Mouse (Mus musculus) cerebellum, adult 18-20 months (tissue): ENCODE data around the gene Gm49601.
A peak's percentile ranks its signal among the peaks of the same experiment; 100 is the strongest.

Source experiments
- DNase-seq, 2 experiments: peaks; one replicate each; pipeline ENCODE4 v3.0.0; 2021

Gene Gm49601

DNA sequence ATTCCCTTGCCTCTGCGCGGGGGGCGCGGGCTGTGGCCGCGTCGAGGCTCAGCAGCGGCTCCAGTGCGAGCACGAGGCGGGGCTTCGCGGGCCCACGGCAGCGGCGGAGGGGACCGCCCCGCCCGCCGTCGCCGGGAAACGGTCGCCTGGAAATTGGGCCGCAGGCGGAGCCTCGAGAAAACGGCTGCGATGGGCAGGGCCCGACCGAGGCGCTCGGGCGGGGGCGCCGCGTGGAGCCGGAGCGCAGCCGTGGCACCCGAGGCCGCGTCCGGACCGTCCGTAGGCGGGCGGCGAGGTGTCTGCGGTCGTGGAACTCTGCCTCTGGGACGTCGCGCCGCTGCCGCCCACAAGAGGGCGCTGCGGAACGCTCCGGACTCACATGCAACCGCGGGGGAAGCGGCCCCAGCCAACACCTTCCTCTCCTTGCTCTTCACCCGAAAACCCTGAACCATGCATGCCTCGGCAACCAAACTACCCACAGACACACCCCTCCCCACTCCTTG lies at the start of gene Gm49601:
Gene Gm49601 (minus strand): TSS at position 52 of the 503 bp plus-strand sequence.
- DNase-seq: peak; percentile 87 to 96

DNA sequence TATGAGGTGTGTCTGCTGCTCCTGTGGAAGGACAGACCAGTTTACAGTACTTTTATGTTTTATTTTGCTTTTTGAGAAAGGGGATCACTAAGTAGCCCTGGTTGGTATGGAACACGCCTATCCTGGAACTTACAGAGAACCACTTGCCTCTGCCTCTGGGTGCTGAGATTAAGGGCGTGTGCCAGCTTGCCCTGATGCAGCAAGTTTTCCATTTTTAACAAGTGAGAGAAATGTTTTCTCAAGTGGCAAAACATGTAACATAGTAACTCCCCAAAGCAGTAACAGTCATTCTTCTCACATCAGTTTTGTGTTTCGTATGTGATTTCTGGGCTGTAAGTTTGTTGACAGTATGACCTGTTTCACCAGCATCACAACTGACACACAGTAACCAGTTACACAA lies 46.8 kb upstream of the Gm49601 start:
- DNase-seq: no peak

DNA sequence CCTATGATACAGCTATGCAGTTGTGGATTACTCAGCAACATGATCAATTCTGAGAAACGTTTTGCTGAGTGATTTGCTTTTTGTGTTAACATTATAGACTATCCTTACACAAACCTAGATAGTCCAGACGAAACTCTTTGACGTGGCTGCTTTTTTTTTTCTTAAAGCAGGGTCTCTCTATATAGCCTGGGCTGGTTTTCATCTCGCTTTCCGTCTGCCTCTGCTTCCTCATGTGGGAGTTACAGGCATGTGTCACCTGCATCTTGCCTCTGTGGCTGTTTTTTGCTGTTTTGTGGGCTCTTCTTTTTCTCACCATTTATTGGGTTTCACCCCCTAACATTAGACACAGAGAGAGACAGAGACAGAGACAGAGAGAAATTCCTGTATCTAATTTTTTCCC lies 45.8 kb upstream of the Gm49601 start:
- DNase-seq: no peak

DNA sequence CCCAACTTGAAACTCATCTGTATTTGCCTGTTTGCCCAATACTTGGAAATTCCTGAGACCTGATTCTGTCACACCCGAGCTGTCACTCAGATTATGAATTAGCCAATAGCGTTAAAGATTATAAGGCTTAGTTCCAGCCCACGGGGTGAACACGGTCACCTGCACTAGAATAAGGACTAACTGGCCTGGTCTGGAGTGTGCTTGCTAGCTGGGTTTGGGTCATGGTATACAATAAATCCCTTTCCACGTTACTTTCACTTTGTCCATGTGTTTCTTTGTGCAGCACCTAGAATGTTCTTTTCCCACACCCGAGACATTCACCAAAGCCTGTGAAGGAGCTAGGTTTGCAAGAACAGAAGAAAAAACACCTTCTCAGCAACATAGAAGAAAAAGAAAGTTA lies 43.7 kb upstream of the Gm49601 start:
- no peak for DNase-seq

DNA sequence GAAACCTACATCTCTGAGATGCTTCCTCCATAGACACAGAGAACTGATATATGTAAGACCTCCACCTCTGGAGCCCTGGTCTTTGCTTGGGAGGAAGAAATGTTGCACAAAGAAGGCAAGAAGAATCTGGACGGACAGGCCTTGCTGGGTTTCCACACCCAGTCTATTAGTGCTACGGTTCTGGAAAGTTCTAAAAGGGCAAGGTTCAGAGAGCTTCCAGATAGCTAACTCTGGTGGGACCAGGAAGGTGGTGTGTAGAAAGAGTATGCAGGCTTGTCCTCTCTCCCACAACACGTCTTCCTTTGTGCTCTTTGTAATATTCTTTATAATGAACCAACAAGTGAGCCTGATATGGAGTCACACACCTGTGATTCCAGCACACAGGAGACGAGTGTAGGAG lies 32.4 kb upstream of the Gm49601 start:
- no peak for DNase-seq

DNA sequence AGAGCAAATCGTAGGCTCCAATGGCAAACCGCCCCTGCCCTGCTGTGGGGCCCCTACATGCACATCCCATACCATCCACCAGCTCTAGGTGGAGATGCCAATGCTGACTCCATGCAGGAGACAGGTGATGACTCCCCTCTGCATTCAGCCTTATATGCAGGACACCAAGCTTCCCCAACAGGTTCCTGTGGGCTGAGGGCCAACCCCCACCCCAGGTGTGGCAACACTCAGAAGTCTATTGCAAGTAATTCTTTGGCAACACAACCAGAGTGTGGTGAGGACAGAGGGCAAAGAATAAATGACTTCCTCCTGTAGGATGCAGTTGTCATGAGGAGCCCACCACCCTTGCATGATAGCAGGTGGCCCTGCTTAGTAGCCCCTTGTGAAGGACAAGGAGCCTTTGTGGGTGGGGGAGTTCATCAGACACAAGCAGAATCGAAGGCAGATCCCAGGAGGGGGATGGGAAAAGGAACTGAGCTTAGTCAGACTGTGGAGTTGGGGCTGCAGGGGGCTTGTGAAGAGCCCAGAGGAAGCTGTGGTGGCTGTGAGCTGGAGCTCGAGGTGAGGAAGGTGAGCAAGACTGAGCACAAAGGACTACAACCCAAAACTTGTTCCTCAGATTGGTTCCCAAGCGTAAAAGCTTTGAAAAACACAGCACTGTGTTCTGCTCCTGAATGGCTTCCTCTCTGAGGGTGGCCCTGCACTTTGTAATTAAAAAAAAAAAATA lies 29.3 kb upstream of the Gm49601 start:
- no peak for DNase-seq

DNA sequence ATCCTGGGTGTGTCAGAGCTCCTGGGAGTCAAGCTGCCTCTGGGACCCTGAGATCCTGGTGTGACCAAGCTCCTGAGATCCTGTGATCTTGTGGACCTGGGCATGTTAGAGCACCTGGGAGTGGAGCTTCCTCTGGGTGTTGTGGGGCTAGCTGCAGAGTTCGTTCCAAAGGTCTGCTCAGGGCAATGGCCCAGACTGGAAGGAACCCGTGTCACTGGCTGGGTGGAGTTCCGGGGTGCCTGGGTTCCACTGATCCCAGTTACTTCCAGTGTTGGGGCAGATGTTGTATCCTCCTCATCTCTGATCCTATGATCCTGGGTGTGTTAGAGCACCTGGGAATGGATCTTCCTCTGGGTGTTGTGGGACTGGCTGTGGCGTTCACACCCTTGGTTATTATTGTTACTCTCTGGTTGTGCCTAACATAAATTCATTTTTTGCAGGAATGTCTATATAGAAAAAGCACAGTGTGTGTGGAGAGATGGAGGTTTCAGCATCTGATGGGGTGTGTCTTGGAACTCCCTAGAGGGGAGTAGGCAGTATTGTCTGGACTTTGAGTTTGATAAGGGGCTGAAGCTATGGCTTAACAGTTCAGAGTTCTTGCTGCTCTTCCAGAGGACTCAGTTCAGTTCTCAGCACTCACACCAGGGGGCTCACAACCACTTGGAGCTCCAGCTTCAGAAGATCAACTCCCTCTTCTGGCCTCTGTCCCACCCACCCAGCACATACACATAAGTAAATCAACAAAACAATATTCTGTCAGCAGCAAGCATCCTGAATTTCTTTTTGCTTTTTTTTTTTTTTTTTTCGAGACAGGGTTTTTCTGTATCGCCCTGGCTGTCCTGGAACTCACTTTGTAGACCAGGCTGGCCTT lies 27.3 kb upstream of the Gm49601 start:
- no peak for DNase-seq

DNA sequence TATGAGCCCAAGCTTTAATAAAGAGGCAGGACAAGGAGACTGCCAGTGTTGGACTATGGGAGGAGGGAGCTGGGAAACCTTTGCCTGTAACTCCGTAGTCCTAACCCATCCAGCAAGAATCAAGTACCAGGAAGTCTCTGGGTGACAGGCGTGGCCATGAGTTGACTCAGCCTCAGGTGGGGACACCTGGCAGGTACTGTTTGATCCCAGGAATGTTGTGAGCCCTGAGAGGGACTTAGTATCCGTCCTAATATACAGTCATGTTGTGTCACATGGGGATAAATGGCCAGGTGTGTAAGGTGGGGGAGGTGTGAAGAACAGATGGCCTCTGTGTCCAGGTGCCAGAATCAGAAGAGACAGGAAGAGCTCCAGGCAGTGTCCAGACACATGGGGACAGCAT lies 22.9 kb upstream of the Gm49601 start:
- no peak for DNase-seq

DNA sequence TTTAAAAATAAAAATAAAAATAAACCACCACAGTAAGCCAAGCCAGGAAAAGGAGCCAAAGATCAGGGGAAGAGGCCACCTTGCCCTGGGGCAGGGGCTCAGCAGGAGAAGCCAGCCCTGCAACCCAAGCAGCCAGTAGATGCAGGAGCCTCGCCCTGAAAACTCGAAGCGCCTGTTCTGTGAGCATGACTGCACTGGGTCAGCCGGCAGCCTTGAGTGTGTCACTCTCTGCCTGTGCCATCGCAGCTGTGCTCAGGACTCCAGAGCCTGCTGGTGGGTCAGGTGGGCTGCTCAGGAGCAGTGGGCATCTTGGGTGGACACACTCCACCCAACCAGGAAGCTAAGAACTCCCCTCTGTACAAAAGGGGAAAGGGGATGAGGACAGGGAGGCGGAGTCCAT lies 19.1 kb upstream of the Gm49601 start:
- no peak for DNase-seq

DNA sequence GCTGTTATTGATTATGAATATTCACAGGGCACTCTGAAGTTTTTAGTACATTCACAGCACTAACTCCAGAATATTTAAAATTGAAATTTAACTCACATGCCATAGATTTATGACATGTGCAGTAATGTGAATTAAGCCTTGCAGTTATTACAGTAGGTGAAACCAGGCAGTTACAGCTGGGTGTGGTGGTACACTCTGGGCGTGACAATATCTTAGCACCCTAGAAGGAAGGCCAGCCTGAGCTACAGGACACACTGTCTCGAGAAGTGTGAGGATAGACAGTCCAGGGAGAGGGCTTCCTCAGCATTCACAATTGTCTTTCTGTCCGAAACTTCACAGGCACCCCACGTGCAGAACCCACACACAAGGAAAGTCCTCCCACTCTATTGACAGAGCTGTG lies 18.3 kb upstream of the Gm49601 start:
- no peak for DNase-seq

DNA sequence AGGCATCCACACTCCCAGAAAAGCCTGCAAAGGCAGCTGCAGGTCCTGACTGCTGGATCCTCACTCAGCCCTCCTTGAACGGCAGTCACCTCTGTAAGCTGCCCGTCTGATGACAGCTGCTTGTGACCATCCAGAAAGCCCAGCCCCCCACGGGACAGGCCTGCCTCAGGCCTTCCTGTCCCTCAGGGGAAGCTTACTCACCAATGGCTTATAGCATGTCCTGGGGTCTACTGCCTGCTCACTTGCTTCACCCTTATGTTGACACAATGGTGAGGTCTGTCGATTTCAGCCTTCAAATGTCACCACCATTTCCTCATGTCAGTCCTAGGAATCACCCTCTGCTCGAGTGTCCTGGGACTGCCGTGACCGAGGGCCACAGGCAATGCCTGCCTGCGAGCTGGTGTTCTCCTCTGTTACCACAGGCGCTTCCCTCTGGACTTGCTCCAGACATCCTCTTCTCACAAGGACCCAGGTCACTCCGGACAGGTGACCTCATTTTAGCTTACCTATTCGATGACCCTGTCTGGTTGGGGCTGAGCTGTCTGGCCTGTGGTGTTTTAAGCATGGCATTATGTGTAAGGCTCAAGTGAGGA lies 17.3 kb upstream of the Gm49601 start:
- DNase-seq: no peak

DNA sequence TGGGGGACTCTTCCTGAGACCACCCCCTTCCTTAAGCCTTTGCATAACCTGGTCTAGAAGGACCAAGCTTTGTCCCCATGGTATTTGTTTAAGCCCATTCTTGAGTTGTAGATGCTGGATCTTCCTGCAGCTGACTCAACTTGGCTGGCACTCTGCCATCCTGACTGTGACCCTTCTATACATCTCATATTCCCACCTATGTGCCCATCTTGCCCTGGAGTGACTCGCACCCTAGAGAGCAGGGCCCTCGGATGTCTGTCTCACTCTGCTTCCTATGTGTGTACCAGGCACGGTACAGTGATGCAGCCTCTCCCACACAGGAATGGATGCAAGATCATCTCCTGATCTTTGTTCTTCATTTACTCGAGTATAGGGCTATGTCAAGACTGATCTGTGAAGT lies 16.7 kb upstream of the Gm49601 start:
- no peak for DNase-seq

DNA sequence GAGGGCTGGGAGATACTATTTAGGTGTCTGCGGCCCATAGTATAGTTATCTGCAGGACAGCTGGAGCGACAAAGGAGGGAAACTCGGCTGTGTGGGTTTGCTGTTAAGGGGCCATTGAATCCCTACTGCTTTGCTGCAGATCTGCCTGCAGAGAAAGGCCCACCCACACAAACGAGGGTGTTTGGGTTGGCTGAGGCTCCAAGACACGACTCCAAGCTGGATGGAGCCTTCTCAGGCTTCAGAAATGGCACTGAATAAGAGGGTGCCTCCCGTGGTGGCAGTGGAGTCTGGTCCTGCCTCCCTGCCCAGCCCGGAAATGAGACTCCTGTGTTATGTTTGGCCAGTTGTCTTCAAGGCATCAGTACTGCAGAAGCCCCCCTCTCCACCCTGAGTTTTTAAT lies 16.1 kb upstream of the Gm49601 start:
- no peak for DNase-seq

DNA sequence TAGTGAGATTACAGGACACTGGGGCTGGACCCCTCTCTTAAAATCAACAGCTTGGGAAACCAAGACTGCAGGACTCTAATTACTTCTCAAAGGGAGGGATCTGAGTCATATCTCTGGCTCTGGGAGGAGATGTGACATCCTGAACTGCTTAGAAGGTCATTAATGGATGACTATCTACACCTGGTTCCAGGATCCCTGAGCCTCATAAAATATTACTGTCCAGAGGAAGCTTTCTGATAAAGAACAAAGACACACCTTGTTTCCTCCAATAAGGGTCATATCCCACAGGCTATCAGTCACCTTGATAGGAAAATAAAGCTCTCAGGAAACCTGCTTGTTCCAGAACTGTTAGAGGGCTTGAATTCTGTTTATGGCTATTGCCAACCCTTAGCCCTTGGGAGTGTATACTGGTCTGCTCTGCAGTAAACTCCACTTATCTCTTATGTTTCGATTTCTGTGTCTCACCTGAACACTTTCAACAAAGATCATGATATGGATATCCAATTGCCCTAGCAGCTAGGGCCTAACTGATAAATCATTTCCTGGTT lies 13.2 kb upstream of the Gm49601 start:
- no peak for DNase-seq

DNA sequence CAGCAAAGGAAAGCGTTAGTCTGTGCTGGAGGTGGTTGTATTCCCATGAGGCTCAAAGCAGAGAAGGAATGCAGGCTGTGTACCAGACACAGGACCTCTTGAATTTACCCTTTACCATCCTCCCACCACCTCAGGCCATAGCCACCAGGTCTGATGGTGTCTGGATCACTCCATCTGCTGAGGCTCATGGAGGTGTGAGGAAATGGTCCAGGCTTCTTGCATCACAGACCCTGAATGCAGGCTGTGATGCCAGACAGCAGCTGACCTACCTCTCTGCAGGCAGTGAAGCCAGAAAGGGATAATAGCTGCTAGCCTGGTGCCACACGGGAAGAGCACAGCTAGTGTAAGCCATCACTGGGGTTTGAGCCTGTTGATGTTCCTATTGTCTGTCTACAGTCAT lies 12.2 kb upstream of the Gm49601 start:
- DNase-seq: no peak

DNA sequence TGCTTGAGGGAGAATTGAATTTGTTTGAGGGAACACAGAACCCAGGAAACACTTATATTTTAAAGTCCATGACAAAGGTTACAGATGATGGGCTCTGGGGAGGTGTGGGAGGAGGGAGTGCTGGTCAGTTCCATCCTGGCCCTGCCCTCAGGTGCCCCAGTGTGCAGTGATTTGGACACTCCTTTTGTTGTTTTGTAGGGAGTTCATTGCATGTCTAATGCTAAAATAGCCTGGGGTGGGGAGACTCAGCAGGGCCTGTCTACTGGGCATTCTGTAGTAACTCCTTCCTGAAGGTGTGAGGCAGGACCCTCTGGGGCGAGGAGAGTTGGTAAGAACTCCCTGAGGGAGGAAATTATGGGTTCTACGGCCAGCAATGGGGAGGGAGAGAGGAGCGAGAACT lies 10.6 kb upstream of the Gm49601 start:
- no peak for DNase-seq

DNA sequence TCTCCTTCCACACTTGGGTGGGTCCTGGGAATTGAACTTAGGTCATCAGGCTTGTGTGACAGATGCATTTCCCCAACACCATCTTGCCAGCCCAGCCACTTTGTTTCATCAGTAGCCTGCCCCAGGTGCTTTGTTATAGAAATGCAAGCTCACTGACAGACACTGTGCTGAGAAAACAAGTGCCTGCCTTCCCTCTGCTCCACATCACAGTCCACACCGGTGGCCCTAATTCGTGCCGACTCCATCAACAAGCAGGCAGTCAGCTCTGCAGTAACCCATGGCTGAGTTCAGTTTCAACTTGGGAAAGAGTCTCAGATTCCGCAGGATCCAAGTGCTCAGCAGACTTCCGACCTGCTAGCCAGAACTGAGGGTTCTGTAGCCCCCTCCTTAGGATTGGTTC lies 10.2 kb upstream of the Gm49601 start:
- DNase-seq: no peak

DNA sequence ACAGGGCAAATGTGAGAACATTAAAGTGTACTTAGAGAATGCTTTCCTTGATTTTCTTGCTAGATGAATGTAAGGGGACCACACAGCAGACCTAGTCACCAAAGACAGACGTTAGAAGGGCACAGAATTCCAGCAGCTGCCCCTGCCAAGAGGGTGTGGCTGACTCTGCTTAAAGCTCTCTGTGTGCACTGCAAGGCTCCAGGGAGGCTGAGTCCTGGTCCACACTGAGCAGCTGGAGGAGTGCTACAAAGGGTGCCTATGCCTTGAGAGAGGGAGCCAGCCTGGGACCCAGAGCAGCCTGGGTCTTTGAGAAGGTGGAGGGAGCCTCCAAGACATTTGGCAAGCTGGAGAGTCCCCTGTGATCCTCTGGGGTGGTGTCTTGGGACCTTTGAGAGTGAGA lies 7.1 kb upstream of the Gm49601 start:
- DNase-seq: no peak

DNA sequence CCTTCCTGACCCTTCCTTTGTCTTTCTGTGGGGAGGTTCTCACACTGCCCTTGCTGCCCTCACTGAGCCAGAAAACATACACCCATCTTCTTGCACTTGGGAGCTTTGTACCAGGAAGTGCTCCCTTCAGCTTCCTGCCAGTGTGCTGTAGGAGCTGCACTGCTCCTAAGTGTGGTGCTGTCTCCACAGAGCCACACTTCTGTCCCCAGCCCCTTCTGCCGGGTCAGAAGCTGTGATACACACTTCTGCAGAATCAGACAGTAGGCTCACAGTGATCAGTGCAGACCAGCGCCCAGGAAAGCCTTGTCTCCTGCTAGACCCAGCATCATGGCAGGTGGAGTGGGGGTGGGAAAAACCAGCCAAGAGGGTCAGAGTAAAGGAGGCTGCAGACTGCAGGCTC lies 6.6 kb upstream of the Gm49601 start:
- DNase-seq: no peak

DNA sequence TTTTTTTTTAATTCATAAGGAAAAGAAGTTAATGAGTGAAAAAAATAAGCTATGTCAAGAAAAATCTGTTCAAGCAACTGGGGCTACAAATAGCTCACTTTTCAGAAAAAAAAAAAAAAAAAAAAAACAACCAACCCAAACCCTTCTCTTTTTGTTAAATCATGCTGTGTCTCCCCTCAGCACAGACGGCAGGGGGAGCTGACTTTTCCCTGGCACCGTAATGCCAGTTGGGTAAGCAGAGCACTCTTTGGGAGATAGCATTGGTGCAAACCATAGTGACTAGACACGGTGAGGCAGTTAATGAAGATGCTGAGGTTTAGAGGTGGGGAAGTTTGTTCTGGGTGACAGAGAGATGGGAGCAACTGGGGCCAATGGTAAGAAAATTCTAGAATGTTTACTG lies 5.8 kb upstream of the Gm49601 start:
- no peak for DNase-seq

DNA sequence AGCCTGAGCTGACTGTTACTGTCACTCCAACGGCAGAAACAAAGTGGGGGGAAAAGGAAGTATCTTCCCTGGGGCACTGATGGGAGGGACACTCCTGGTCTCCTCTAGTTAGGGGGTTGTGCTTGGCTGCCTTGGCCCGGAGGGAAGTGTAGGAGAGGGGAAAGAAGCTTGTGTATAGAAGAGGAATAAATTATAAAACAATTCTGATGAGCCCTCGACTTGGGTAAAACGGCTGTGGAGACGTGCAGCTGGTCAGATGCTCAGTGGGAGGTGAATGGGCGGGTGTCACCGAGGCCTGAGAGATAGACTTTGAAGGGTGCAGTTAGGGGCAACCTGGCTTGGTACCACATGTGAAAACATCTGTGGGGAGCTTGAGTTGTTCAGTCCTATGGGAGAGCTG lies 4.9 kb upstream of the Gm49601 start:
- DNase-seq: peak in 1 of 2 experiments; percentile 3

DNA sequence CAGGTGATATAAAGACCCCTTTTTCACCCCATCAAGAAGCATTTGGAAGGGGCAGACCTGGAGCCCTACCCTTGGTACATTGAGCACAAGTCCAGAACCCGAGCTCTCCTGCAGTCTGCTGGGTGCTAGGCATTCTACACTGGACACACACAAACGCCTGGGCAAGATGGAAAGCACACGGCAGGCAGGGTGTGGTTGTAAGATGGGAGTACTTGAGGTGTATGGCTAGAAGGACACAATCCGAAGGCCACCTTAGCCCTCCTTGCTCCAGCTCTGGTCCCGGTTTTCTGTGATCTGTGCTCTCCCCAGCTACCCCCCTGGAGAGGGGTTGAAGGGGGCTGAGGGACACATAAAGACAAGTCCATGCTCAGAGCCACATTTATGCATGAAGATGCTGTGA lies 4.1 kb upstream of the Gm49601 start:
- no peak for DNase-seq

DNA sequence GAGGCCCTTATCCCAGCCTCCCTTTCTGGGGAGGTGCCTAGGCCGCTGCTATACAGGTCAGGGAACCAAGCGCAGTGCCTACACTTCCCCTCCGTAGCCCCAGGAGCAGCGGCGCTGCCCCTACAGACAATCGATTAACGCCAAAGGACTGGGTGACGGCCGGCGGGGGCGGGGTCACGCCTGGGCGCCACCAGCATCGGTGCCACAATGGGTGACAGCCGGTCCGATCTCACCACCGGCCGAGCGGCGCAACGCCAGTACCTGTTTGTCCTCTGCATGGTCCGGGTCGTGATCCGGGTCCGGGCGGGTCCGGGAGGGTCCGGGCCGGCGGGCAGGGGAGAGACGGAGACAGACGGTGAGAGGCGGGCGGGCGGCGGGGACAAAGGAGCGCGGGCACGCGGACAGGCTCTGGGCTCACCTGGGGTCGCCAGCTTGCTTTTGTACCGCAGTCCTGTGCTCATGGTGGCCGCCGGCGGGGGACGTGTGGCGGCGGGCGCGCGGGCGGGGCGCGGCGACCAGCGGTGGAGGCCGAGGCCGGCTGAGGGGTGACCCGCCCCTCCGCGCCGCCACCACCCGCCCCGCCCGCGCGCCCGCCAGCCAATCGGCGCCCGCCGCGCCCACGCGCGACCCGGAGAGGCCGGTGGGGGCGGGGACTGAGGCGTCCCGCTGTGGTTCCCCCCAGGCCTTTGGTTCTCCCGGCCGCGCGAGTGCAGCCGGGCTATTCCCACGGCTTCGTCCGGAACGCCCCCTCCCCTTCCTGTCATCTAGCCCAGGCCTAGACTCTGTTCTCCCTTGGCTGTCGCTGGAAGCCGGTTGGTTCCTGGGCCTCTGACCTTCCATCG lies 3.4 kb upstream of the Gm49601 start, which contains the start of gene Sept5:
Gene Sept5 (minus strand): TSS at position 565 of the 842 bp plus-strand sequence.
- peak; percentile 84 to 93 for DNase-seq
